Mouse (Mus musculus) forelimb bud, embryonic 11.5 days (tissue): ENCODE measurements at regions not wholly inside any gene's neighbourhood (a gene's known extent, or its start where the extent isn't known, plus 50 kb on each side); places are given as distances from the start of the nearest gene placed in this dataset.

Experiments used
- DNase-seq: peaks from one replicate; pipeline ENCODE4 v3.0.0-alpha.2; 2012; ENCODE audit warnings: low read depth, low spot score

DNA sequence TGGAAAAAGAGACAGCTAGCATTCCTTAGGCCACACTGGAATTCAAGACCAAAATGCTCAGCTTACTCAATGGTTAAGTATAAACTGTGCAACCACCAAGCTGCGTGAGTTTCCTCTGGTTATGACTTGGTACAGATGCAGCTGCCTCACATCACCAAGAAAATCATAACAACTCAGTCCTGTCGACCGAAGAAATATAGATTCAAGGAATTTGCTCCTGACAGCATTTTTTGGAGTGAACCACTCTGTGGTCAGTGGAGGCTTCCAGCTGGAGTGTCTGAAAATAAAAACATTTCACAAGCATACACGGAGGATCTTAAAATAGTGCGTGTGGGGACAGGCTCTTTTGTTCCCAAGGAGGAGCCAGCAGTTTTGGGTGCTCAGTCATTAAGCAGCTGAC, 253.8 kb downstream of the Bckdhb start:
- DNase-seq = no peak

DNA sequence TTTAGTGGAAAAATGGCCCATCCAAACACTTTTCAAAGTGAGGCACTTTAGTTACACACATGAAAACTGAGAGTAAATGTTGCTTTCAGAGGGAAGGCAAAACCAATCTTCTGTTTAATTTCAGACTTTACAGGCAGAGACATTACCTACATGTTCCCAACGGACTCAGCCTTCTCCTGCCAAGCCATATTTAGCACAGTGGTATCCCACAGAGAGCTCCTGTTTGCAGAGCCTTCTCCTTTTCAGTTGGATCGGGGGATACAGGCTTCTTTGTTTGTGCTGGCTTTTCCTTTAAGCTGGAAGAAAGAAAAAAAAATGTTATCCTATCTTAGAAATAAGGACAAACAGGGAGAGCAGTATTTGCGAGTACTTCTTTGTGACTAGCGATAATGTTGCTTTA, 254.3 kb downstream of the Bckdhb start:
- DNase-seq = no peak

DNA sequence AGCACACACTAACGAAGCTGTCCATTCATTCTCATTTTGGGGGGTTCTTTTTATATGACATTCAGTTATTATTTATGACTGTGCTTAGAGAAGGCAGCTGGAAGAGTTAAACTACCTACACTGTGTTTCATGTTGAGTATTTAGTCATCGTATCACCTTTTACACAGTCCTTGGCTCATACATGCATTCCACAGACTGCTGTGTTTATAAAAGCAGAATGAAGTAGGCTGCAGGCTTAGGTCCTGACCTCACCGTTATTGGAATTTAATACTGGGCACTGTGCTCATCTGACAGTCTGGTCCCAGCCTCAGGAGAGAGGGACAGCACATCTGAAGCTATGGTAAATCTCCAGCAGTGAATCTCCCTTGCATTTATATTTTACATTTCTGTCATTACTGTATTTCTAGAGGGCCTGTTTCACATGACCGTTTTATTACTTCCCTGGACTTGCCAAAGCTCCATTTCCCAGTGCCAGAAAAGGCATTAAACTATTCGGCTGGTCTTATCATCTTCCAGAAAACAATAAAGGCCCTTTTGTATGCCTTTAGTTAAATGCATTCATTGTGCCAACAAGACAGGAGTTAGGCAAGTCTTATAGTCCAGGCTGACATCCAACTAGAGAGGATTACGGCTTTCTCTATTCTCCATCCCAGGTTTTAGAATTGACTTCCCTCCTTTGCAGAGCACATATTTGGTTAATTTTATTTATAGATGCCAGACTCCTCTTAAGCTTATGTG, 258.9 kb downstream of the Bckdhb start:
- no peak for DNase-seq

DNA sequence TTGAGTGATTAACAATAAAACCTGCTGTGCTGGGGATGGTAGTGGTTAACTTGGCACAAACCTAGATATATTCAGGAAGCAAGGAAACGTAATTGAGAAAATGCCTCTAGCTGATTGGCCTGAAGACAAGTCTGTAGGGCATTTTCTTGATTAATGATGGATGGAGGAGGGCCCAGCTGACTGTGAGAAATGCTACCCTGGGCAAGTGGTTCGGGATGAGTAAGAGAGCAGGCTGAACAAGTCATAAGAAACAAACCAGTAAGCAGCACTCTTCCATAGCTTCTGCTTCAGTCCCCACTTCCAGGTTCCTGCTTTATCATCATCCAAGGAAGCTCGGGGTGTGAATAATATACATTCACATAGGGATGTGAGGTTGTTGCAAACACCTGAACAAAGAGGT, 262.6 kb downstream of the Bckdhb start:
- no peak for DNase-seq

DNA sequence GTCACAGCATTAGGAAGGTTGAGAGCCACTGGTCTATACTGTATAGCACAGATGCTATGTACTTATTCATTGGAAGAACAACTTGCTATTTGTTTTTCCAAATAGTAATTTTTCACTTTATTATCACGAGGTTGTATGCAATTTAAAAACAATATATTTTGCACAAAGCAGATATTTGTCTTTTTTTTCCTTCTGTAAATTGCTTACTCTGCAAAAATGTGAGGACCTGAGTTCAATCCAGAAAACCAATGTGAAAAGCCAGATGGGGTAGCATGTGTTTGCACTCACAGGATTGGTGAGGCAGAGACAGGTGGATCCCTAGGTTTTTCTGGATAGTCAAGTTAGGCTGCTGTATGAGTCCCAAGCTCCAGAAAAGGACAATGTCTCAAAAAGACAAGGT, 268.5 kb downstream of the Bckdhb start:
- DNase-seq = no peak

DNA sequence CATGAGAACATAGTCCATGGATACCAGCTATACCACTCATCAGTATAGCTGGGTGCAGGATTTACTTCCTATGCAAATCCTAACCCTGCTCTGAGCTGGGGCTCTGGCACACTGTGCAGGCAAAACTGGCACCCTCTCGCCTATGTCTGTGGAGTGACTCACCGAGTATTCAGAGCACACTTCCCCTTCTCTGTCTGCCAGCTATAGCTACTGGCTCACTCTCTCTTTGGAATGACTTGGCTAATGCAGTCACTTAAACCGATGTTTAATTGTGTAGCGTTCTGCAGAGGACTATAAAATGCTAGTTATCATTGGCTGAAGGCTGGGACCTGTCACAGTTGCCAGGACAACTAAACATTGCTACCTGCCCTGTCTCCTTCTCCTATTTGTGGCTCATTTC, 269.8 kb downstream of the Bckdhb start:
- DNase-seq = no peak

DNA sequence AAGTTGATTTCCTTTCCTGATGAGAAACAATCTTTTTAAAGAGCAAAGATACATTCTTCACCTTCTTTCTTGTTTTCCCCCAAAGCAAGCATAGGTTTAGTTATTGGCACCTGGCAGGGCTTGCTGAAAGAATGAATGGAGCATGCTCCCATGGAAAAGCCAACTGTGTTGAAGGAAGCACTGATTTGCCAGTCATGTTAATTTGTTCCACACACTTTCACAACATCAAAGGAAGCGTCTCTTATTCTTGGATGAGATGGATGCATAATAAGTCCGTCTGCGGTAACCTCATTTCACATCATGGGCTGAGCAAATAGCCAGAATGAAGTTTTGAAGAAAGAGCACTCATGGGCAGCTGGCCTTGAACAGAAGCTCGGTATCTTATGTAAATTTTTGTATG, 270.4 kb downstream of the Bckdhb start:
- DNase-seq = no peak

DNA sequence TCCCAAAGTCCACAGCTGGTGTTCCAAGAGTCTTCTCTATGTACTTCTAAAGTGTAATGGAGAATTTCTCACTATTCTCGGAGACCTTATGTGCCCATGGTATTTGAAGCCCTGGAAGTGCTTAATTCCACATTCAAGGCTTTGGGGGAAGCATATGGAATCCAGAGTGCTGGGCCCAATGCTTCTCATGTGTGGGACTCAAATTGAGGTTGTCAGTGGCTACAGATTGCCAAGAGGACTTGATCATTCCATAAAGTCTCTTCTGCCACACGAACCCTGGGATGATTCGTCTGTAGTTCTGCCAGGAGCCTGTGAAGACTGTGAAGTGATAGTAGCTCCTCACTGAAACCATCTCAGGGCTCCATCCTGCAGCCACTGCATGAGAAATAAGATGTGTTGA, 275.3 kb downstream of the Bckdhb start:
- DNase-seq = no peak

DNA sequence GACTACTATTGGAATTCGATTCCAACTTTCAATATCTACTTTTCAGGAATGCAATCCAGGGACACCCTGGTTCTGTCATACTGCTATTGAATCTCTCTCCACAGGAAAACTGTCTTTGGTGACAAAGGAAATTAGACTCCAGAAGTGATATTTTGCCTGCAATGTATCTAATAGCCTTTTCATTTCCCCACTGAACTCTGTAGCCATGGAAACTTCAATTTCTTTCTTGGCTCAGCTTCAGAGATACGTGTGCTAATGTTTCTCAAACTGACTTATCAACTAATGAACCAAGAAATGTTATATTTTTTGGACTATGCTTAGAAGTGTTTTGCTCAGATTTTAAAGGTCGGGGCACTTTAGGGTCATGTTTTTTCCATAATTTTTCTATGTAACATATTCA, 279.1 kb downstream of the Bckdhb start:
- DNase-seq = no peak

DNA sequence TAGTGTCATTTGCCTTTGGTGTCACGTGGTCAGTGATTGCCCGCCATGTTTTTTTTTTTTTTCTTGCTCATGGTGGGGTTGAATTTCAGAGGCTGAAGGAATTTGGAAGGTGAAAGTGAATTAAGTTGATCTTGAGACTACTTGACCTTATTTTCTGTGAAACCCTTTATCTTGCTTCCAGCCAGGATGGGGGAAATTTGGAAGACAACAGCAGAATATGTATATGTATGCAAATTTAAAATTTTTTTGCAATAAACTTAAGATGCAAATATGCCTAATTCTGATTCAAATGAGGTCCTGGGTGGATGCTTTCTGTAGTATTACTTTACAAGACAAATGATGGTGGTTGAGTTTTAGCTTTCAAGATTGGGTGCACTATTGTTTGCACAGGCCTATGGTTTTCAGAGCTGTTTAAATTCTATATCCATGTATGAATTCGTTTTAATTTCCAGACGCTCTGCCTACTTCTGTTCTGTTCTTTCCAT, 315.6 kb downstream of the Bckdhb start:
- DNase-seq = no peak

DNA sequence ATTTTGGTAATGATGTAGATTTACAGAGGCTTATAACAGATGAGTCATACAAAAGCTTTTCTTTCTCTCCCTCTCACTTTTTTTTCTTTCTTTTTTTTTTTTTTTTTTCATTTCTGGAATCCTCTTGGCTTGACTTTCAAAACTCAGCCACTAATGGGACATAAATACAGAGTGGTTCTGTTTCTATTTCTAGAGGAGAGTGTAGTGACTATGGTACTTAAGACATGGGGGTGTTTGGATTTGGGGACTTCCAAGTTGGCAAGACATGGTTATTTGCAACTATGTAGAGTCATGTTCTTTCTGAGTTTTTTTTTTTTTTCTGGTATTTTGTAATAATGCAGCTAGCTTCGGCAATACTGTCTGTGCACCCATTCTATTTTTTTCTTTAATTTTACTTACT, 324.8 kb downstream of the Bckdhb start:
- no peak for DNase-seq

DNA sequence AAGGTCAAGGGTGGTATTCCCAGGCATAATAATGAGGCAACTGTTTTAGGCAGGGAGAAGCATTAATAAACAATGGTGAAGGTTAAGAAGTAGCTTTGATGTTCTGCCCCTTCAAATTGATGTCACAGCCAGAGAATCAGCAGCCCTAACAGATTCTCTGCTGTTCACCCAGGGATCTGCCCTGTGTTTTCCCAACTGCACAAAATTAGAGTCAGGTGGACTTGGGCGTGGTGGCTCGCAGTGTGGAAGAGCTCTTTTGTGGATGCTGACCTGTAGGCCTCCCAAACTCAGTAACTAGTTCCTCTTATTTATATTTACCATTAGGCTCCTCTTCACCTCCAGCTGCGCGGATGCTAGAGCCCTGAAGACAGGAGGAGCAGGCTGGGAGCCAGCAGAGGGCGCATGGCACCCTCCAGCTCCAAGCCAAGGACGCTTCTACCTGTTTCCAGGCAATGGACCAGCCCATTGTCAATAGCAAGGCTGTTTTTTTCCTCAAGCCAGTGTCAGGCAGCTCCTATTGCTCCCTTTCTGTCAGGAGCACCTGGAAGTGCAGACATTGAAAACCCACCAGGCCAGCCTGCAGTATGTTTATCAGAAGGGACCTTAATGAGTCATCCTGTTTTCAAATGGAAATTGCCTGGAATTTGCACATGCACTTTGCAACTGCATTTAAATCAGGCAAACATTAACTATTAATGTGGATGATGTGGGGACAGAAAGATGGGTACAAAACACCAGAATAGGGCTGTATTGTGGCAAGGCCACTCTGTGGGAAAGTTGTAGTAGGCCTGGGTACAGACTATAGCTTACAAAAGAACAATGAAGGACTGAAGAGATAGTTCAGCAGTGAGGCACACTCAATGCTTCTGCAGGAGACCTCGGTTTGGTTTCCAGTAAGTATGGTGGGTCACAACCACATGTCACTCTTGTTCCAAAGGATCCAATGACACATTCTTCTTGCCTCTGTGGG, 328.4 kb downstream of the Bckdhb start:
- peak; percentile 35 for DNase-seq

DNA sequence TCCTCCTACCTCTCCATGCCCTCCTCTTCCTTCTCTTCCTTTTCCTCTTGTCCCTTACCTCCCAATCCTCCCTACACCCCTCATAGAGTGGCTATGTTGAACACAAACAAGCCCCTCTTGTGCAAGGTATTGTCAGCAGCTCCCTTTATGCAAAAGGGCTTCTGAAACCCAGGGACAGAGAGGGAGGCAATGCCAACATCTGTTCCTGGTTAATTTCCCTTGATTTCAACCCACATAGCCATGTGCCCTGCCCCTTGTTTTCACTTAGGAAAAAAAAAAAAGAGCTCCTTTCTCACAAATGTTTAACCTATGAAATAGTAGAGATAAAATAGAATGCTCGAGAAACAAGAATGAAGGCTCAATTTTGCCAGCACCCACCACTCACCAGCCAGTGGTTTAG, 333.5 kb downstream of the Bckdhb start:
- peak; percentile 43 for DNase-seq

DNA sequence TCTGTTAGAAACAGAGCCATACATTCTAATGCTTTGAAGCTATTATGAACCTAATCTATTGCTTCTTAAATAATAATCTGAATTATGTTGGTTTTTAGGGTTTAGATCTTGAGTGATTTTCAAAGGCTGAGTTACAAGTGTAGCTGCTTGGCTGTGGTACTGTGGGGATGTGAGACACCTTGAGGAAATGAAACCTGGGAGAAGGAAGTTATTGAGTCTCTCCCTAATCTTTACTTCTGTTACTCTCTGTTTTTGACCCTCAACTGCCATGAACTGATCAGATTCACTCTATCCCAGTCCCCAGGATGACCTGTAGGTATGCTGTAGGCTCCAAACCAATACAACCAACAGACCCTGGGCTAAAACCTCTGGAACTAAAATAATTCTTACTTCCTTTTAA, 334.8 kb downstream of the Bckdhb start:
- no peak for DNase-seq

DNA sequence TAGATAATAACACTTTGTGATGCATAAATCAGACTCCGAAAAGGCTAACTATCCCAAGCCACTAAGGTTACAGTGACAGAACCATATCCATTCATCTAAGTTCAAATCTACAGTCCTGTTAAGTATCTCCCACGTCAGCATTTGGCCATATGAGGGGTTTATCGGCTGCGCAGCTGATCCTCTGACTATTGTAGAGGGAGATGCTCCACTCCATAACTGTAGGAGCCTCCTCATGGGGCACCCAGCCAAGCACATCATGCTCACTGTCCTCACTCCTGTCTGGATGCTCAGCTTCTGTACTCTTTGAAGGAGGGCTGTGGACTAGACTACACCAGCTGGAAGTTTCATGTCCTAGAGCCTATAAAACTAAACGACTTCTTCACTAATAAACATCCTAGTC, 337.2 kb downstream of the Bckdhb start:
- DNase-seq = no peak

DNA sequence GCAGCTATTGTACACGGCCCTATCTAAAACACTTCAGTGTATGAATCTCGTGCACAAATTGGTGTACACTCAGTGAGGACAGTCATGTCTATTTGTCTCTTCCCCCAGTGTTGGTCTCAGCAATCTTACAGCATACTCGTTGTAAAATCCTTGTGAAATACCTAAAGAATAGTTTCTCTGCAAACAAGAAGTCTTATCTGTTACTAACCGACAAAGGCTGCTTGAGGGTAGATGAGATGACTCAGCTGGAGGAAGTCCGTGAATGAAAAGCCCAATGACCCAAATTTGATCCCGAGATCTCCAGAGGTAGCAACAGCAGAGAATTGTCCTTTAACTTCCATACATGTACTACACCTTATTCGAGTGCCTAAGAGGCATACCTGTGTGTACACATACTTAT, 342.0 kb downstream of the Bckdhb start:
- no peak for DNase-seq

DNA sequence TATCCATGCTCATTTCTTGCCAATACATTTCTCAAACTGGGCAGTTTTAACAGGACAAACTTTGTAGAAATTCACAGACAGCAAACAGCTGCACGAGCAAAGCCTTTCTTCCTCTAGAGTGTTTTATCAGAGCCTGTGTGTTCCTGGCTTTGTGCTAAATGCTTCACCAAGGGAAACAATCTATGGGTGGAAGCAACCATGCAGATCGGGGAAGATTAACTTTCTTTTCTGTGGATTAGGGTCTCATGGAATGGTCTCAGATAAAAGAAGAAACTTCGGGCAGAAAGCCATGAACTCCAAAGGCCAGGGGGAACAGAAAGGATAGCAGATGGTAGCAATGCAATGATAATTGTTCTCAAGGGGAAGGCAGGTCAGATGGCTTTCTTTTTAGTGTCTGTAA, 349.7 kb downstream of the Bckdhb start:
- DNase-seq = no peak

DNA sequence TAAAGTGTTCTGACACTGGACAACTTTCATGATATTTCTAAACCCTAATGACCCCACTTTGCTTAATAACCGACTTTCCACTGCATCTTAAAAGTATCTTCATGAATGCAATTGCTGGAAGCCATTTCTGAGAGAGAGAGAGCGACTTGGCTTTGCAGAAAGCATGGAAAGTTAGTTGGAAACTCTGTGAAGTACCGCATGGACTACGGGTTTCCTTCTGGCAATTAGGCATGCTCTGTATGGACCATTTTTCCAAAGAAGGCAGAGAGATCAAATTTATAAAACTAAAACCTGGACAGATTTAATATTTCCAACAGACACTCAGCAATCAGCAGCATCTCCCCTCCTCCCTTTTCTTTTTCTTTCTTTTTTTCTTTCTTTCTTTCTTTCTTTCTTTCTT, 353.4 kb downstream of the Bckdhb start:
- no peak for DNase-seq

DNA sequence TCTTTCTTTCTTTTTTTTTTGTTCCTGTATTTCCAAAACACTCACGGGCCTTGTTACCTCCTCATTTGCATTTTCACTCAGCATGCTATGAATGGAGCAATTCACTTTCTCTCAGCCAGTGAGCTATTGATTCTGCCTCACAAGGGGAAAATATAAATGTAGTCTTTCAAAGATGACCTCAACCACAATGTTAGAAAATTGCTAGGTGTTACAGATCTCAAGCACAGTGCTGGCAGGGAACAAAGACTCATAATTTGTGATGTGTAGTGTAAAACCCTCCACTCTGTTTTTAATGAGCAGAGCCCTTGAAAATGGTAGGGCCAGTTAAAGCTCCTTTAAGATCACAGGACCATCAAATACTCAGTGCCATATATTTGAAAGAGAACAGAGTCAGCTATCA, 353.8 kb downstream of the Bckdhb start:
- DNase-seq = no peak

DNA sequence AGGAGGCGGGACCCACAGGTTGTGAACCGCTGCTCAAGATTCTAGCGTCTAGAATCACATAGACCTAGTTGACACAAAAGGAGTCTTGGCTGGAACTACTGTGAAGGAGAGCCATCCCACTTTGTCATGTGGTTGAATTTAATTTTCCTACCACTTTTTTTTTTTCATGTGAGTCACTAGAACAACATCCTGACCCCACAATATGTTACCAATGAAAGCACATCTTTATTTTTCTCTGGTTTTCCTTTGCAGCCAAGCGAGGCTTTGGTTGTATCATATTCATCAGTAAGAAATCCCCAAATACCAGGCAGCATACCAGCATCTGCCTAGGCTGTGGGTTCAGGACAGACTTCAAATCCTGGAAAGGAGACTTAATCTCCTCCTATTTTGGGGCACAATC, 356.0 kb downstream of the Bckdhb start:
- no peak for DNase-seq

DNA sequence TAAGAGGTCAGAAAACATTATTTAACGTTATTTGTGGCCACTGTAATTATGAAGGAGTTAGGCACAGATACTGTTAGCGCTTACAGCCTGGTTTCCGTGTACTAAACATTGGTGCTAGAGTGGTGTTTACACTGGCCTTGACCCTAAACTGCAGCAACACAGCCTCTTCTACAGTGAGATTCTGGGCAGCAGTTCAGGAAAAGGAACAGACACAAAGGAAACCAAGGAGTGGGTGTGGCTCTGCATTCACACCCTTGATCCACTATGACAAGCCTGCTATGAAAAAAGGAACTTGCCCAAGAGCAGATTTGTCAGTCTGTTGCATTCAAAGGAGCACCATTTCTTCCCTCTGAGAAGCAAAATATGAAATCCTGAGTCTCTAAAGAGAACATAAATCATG, 356.7 kb downstream of the Bckdhb start:
- no peak for DNase-seq

DNA sequence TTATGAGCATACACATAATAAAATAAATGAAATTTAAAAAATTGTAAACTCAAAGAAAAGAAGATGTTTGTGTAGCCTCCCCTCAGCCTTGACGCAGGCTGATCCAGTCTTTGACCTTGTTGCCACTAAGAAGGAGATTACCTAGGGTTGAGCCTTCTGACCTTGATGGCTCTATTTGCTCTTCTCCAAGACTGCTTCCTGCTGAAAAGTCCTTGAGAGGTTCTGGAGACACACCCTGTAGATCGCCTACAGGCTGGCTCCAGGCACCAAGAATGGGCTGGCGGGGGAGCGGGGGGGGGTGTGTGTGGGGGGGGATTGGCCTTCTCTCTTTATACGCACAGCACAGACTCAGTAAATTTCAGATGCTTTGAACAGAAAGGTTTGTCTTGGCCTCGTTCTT, 358.4 kb downstream of the Bckdhb start:
- no peak for DNase-seq

DNA sequence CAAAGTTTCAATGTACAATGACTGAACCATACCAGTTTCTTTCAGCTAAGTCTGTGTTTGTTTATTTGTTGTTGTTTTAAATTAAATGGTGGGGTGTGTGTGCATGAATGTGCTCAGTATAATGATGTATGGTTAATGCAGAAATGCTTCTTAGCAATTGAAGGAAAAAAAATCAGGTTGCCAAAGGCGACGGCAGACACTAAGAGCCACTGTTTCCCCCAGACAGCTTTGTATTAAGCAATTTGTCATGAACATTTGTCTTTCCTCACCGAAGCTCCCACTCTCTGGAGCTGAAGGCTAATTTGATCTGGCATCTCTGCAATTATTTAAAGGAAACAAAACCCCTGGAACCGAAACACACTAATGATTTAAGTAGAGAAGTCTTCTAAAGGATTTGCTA, 360.7 kb downstream of the Bckdhb start:
- DNase-seq = no peak
